Comparison of ENCODE assay signal across 13 mouse cellular contexts in genomic region chr8:123808671-123809070, GRCm38 (mm10).
"Had no signal": no experiment of that assay in that cellular context is flagged by ENCODE, and none has a peak within 500 bp of the region (broad histone marks: within the 10 kb centered on the region; RNA-seq: fewer than 3 reads in every experiment).

No protein-coding gene starts in this region.

- H3K36me3 ChIP-seq: midbrain, embryonic 13.5 days had no signal

- H3K9me3 ChIP-seq: midbrain, embryonic 13.5 days had no signal

- H3K4me2 ChIP-seq: lung, embryonic 14.5 days had no signal

- H3K27me3 ChIP-seq: midbrain, embryonic 13.5 days had no signal

- H3K9ac ChIP-seq: lung, embryonic 14.5 days; midbrain, embryonic 13.5 days had no signal

- ATAC-seq: intestine, embryonic 16.5 days; lung, postnatal 0 days; midbrain, embryonic 13.5 days had no signal

- H3K27ac ChIP-seq: kidney, postnatal 0 days; layer of hippocampus, adult 2 months; left cerebral cortex, adult 2 months; macrophage; midbrain, embryonic 13.5 days had no signal

- H3K4me3 ChIP-seq: layer of hippocampus, adult 2 months; left cerebral cortex, adult 2 months; midbrain, embryonic 13.5 days had no signal

- DNase-seq: kidney, adult 18-20 months; kidney, postnatal 25 days; layer of hippocampus, adult 9-11 months; lung, embryonic 14.5 days; thymus, adult 2 months; thymus, postnatal 25 days had no signal
